Mouse (Mus musculus): Measurements from ENCODE around the gene Tmx1. TPM values are rescaled to one million over a fixed set of nuclear protein-coding genes. Genes with fewer than 3 reads are reported as not detected.

The Tmx1 gene
- polyA plus RNA-seq, 1 experiment from 2014 or later: 109 TPM

- Histone ChIP-seq H3K4me3 (replicated peaks) (no peak overlapping the region), H3K4me2 (no peak overlapping the region), H3K27me3 (replicated peaks) (no peaks in the 10 kb centered on the region), H3K9me3 (no peaks in the 10 kb centered on the region), H3K36me3 (no peaks in the 10 kb centered on the region), H3K27ac (no peak overlapping the region), H3K4me1 (no peaks in the 10 kb centered on the region), H3K9ac (no peak overlapping the region)
- whole genome bisulfite sequencing: 56% methylated on average over 10 of the region's 10 CpGs
- ATAC-seq (ENCODE audit: insufficient read depth, low FRiP score, low read depth): peak; percentile 56; the same call in 1 of the 2 replicates
These were observed 41.8 kb downstream of the Tmx1 start for GRCm38 (mm10) chr12:70494494-70495281.

- H3K9ac ChIP-seq: no peak overlapping the region
- H3K4me1 ChIP-seq: no peaks in the 10 kb centered on the region
- no peak for ATAC-seq (ENCODE audit: insufficient read depth, low FRiP score, low read depth)
- H3K27ac ChIP-seq: no peak overlapping the region
- no peak overlapping the region for H3K4me2 ChIP-seq
- WGBS: 58% methylated on average over 4 of the region's 4 CpGs
- H3K27me3 ChIP-seq (replicated peaks): no peaks in the 10 kb centered on the region
- H3K9me3 ChIP-seq: no peaks in the 10 kb centered on the region
- H3K36me3 ChIP-seq: no peaks in the 10 kb centered on the region
- no peak overlapping the region for H3K4me3 ChIP-seq (replicated peaks)
These were observed 42.5 kb downstream of the Tmx1 start for GRCm38 (mm10) chr12:70495282-70495922.

GRCm38 (mm10) chr12:70498091-70498490, 45.2 kb downstream of the Tmx1 start:
- ATAC-seq (ENCODE audit: insufficient read depth, low FRiP score, low read depth): no peak
- 87% methylated on average over 3 of the region's 3 CpGs for WGBS

GRCm38 (mm10) chr12:70505971-70506370, 53.1 kb downstream of the Tmx1 start:
- no peak overlapping the region for H3K4me3 ChIP-seq (replicated peaks)
- no peak overlapping the region for H3K4me2 ChIP-seq
- H3K4me1 ChIP-seq: no peaks in the 10 kb centered on the region
- no peaks in the 10 kb centered on the region for H3K9me3 ChIP-seq
- H3K9ac ChIP-seq: no peak overlapping the region
- no peak overlapping the region for H3K27ac ChIP-seq
- no peaks in the 10 kb centered on the region for H3K36me3 ChIP-seq
- no peaks in the 10 kb centered on the region for H3K27me3 ChIP-seq (replicated peaks)
- 57% methylated on average over 5 of the region's 5 CpGs for WGBS
- ATAC-seq (ENCODE audit: insufficient read depth, low FRiP score, low read depth): no peak

More at GRCm38 (mm10) chr12:70498091-70498490, 45.2 kb downstream of the Tmx1 start:
- Histone ChIP-seq H3K4me2 (no peak overlapping the region), H3K36me3 (no peaks in the 10 kb centered on the region), H3K4me3 (replicated peaks) (no peak overlapping the region), H3K27me3 (replicated peaks) (no peaks in the 10 kb centered on the region), H3K4me1 (no peaks in the 10 kb centered on the region), H3K9me3 (no peaks in the 10 kb centered on the region), H3K9ac (no peak overlapping the region), H3K27ac (no peak overlapping the region)

- Histone ChIP-seq H3K36me3 (no peaks in the 10 kb centered on the region), H3K27ac (no peak overlapping the region), H3K27me3 (replicated peaks) (no peaks in the 10 kb centered on the region), H3K9me3 (no peaks in the 10 kb centered on the region), H3K4me3 (replicated peaks) (no peak overlapping the region), H3K9ac (no peak overlapping the region), H3K4me1 (no peaks in the 10 kb centered on the region), H3K4me2 (no peak overlapping the region)
- WGBS: 87% methylated on average over 5 of the region's 5 CpGs
- no peak for ATAC-seq (ENCODE audit: insufficient read depth, low FRiP score, low read depth)
These were observed 59.1 kb downstream of the Tmx1 start for GRCm38 (mm10) chr12:70512023-70512422.

- Histone ChIP-seq H3K36me3 (no peaks in the 10 kb centered on the region), H3K9me3 (no peaks in the 10 kb centered on the region), H3K9ac (no peak overlapping the region), H3K4me1 (no peaks in the 10 kb centered on the region), H3K27ac (no peak overlapping the region), H3K4me3 (replicated peaks) (no peak overlapping the region), H3K27me3 (replicated peaks) (no peaks in the 10 kb centered on the region), H3K4me2 (no peak overlapping the region)
- no peak for ATAC-seq (ENCODE audit: insufficient read depth, low FRiP score, low read depth)
- 89% methylated on average over 2 of the region's 2 CpGs for WGBS
These were observed 59.5 kb downstream of the Tmx1 start for GRCm38 (mm10) chr12:70512431-70512830.

Other genes starting within 250 kb of the Tmx1 start
- 37.0 and 39.3 TPM in 2 replicates for gene Pygl, start 221.6 kb upstream of the Tmx1 start, polyA plus RNA-seq (2015; fragmentation: Nextera tagmentation; extraction: Ambion mirVana)
- 1.4 and 1.8 TPM in 2 replicates for gene Trim9, start 105.5 kb upstream of the Tmx1 start, polyA plus RNA-seq (2015; fragmentation: Nextera tagmentation; extraction: Ambion mirVana)